12 mouse cellular contexts compared by ENCODE assay signal in the genomic region with DNA sequence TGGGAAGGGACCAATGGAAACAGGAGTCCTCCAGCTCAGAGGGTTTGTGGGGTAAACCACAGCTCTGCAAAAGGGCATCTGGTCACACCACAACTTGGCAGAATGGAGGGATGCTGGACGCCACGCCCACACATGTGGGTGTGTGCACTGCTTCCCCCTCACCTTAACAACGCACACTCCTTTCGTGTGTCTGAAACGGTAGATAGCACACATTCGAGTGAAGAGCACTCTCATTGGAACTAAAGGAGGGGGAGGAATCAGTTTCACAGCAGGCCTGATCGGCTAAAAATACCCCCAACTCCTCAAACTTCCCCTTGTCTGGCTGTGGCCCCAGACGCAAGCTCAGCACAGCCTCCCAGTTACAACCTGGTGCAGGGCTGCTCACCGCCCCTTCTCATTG.
DNase-seq lines count a peak whose midpoint lies in the region; ATAC-seq lines count a peak whose summit lies in the region.
"Had no signal": no experiment of that assay in that cellular context is flagged by ENCODE, and none has a peak within 500 bp of the region (broad histone marks: within the 10 kb centered on the region; RNA-seq: fewer than 3 reads in every experiment).

No protein-coding gene starts in this region.

- no peak for DNase-seq in hindbrain, embryonic 10.5 days (ENCODE audit: low spot score)
- peak; percentile 94 for DNase-seq in 3T3-L1 (ENCODE audit: low read depth, low spot score)
- DNase-seq in Muller cell, postnatal 12 days (ENCODE audit: inconsistent ontology term): peak; percentile 74
- peak; percentile 21 for DNase-seq in heart, postnatal 4 days
- no peak for DNase-seq in embryo, embryonic 11 days
- no peak for DNase-seq in cerebellum, adult 18-20 months
- no peak for DNase-seq in B cell, adult 2 months
- DNase-seq: adrenal gland, adult 8-10 months; cerebellum, adult 11-12 months; right cerebral cortex, postnatal 4 days had no signal

- peaks cover 31% of the 10 kb centered on the region for H3K4me1 ChIP-seq in hindbrain, embryonic 10.5 days (replicated peaks)
- H3K4me1 ChIP-seq in hindbrain, embryonic 12.5 days: peaks cover 16% of the 10 kb centered on the region

- no peak overlapping the region for H3K9ac ChIP-seq in hindbrain, embryonic 12.5 days

- no peaks in the 10 kb centered on the region for H3K36me3 ChIP-seq in hindbrain, embryonic 10.5 days
- H3K36me3 ChIP-seq in hindbrain, embryonic 12.5 days: no peaks in the 10 kb centered on the region

- H3K27ac ChIP-seq in hindbrain, embryonic 10.5 days: peak overlapping the region; percentile 8; the same call in 1 of the 2 replicates
- H3K27ac ChIP-seq in hindbrain, embryonic 12.5 days: no peak overlapping the region
- H3K27ac ChIP-seq: kidney, postnatal 0 days had no signal

- no peaks in the 10 kb centered on the region for H3K9me3 ChIP-seq in hindbrain, embryonic 10.5 days
- no peaks in the 10 kb centered on the region for H3K9me3 ChIP-seq in hindbrain, embryonic 12.5 days (replicated peaks)

- H3K4me2 ChIP-seq in hindbrain, embryonic 12.5 days (replicated peaks): no peak overlapping the region

- 79% methylated on average over 9 of the region's 9 CpGs for WGBS in hindbrain, embryonic 10.5 days
- WGBS in hindbrain, embryonic 12.5 days: 74% methylated on average over 9 of the region's 9 CpGs

- no peak overlapping the region for H3K4me3 ChIP-seq in hindbrain, embryonic 10.5 days
- H3K4me3 ChIP-seq in hindbrain, embryonic 12.5 days: no peak overlapping the region

- no peaks in the 10 kb centered on the region for H3K27me3 ChIP-seq in hindbrain, embryonic 10.5 days (ENCODE audit: insufficient read depth, poor library complexity, severe bottlenecking)
- no peaks in the 10 kb centered on the region for H3K27me3 ChIP-seq in hindbrain, embryonic 12.5 days

- no peak for ATAC-seq in hindbrain, embryonic 12.5 days (ENCODE audit: low FRiP score)

Comparison
In these comparisons a context has a peak if more than half of its experiments do, and no peak if none do; other contexts are left out.
1. DNase-seq: peak in 3T3-L1 (single experiment), Muller cell, postnatal 12 days (single experiment) and heart, postnatal 4 days (single experiment); none in hindbrain, embryonic 10.5 days (single experiment), embryo, embryonic 11 days (single experiment), cerebellum, adult 18-20 months (0 of 2) and B cell, adult 2 months (0 of 2).